Mouse (Mus musculus): ENCODE measurements at regions not wholly inside any gene's neighbourhood (a gene's known extent, or its start where the extent isn't known, plus 50 kb on each side); places are given as distances from the start of the nearest gene placed in this dataset.
A peak's percentile ranks its signal among the peaks of the same experiment; 100 is the strongest.

DNA sequence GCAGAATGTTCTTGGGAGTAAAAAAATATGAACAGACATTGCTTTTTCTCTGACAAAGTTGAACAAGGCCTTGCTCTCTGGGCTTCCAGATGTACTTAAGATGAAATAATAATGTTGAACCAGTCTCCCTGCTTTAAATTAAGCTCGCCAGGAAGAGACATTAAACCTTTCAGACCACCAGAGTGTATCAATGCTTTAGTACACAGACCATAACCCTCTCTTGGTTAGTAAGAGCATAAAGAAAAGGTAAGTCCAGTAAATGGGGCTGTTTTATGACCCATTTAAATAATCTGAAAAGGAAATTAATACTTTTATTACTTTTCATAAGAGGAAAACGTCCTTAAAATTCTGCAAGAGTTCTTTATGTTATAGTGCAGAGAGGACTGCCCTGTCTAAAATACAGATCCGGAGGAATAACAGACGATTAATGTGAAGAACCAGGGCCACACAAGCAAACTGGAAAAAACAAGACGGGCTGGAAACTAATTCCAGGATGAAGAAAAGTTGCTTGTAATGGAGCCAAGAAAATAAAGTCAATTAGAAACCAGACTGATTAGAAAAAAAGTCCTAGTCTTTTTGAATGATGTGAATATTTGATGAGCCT, 74.4 kb downstream of the Mettl11b start:
- DNase-seq = no peak

- no peak for DNase-seq
Measured at GRCm38 (mm10) chr1:163642091-163642490, 82.9 kb downstream of the Mettl11b start.

GRCm38 (mm10) chr1:163640527-163641228, 84.4 kb downstream of the Mettl11b start:
- no peak for DNase-seq

- no peak for DNase-seq
Measured at GRCm38 (mm10) chr1:163630291-163630812, 94.7 kb downstream of the Mettl11b start.

DNA sequence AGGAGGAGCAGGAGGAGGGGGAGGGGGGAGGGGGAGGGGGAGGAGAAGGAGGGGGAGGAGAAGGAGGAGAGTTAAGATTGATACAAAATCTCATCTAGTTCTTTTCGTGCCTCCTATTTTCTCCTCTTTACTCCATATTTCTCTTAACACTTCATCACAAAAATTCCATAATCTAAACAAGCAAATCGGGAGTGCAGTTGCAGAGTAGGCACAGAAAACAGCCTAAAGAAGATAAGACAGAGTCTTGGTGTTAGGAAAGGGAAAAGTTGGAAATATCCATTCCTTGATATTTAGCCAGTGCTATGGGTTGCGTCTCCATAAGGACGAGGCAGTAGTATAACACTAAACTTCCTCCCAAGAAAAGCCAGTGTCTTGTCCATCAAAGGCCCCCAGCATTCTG, 100.1 kb downstream of the Mettl11b start:
- DNase-seq = no peak

GRCm38 (mm10) chr1:163621293-163621692, 103.7 kb downstream of the Mettl11b start:
- DNase-seq = no peak

GRCm38 (mm10) chr1:163619831-163620230, 105.2 kb downstream of the Mettl11b start:
- DNase-seq = no peak

GRCm38 (mm10) chr1:163618132-163618531, 106.9 kb downstream of the Mettl11b start:
- DNase-seq = no peak

DNA sequence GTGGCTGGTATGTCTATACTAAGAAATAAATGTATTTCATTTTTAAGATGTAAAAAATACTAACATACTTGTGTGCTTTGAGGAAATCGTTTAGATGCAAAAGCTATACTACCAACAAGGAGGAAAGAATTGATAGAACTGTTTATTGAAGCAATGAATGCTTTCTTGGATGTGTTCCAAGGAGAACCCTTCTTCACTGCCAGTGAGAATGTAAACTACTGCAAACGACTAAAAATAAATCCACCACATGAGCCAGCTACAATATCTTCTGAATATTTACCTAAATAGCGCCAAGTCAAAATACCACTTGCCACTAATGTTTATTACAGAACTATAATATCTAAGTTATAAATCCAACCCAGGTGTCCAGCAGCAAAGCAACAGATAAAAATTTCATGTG, 108.4 kb downstream of the Mettl11b start:
- DNase-seq = no peak

- DNase-seq = no peak
Measured at GRCm38 (mm10) chr1:163608429-163608828, 116.6 kb downstream of the Mettl11b start.

DNA sequence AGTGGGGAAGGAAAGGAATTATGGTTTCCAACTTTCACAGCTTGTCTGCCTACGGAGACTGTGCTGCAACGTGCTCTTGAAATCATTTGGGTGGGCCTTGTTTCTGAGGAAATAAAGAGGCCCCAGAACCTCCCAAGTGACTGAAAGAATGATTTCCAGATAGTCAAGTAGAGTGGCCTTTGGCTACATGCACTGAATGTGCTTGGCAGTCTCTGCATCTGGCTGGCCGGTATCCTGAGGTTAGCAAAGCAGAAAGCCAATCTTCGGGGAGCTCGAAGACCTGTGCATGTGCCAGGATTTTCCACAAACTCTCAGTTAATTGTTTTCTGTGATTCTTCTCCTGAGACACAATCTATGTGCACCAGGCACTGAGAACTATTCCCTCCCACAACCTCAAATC, 117.3 kb downstream of the Mettl11b start:
- DNase-seq = no peak

- DNase-seq = no peak
Measured at GRCm38 (mm10) chr1:163599926-163600890, 124.8 kb downstream of the Mettl11b start.

- DNase-seq = no peak
Measured at GRCm38 (mm10) chr1:163576411-163576810, 148.6 kb downstream of the Mettl11b start.

DNA sequence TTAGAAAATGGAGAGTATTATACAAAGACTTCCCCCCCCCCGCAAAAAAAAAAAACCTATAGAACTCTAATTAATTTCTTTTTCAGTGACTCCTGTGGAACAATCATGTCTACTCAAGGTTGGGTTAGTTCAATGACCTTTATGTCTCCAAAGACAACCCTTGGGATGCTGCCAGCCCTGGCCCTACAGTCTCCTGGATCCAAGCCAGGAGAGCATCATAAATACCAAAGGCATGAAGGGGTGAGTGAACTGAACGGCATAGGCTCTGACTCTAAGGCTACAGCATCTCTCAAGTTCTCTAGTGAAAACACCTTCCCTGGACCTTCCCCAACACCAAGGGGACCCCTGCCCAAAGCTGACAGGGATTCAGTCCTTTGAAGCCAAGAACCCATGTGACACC, 149.4 kb downstream of the Mettl11b start:
- peak in 1 of 2 experiments; percentile 4 for DNase-seq

- no peak for DNase-seq
Measured at GRCm38 (mm10) chr1:163574409-163575161, 150.4 kb downstream of the Mettl11b start.

GRCm38 (mm10) chr1:163573533-163573932, 151.5 kb downstream of the Mettl11b start:
- DNase-seq = no peak

GRCm38 (mm10) chr1:163563791-163564190, 160.3 kb upstream of the Gorab start:
- DNase-seq = no peak

DNA sequence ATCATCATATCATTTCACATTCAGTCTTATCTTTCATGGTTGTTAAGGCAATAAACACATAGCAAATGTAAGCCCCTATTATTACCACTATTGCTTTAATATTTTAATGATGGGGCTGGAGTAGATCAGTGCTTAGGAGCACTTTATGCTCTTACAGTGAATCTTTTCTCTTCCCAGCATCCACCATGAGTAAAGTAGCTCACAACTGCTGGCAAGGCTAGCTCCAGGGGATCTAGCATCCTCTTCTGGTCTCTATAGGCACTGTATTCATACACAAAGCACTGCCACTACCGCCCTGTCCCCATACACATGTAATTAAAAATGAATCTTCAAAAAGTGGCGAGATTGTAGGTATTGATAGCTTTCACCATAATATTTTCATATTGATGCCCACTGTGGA, 159.6 kb upstream of the Gorab start:
- DNase-seq = no peak

DNA sequence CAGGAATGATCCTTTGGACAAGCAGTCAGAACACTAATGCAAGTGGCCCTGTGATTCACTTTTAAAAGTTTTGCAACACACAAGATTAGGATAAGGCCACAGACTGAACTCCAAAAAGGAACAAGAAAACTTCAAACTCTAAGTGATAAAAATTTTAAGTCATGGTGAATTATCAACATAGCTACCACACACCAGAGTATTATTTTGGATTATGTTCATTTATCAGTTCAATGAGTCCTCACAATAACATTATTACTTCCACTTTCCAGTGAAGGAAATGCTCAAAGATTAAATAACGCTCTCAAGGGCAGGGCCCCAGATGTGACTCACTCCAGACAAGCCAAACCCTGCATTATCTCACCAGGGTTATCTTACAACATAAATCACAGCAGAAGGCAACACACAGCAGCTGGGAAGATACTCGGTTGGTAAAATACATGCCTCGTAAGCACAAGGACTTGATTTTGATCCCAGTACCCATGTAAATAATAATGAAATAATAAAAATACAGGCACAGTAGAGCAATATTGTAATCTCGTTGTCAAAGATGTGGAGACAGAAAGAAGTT, 158.8 kb upstream of the Gorab start:
- no peak for DNase-seq

- no peak for DNase-seq
Measured at GRCm38 (mm10) chr1:163561016-163561415, 157.5 kb upstream of the Gorab start.

DNA sequence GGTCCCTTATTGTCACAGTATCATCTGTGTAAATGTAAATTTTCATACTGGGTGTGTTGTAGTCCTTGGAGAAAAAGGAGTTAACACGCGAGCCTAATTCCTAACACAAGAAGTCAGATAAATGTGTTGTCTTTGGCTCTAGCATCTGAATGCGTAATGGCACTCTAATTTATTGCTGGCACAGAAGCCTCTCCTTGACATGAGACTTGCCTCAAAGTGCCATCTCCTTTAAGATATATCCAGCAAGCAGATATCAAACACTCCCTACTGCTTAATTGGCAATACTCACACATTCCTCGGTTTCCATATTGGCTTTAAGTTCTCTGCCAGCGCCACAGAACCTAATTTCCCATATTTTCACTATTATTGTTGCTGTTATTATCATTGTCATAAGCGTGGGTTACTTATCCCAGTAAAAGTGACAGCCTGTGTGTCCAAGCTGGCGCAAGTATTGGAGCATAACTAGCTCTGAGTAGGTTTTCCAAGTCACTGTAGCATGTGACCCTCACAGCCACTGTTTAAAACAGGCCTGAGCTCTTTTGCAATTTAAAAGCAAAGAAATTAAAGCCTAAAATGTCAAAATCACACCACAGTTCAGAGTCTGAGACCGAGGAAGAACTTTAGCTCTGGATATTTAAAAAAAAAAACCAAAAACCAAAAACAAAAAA, 156.9 kb upstream of the Gorab start:
- no peak for DNase-seq

GRCm38 (mm10) chr1:163557875-163558274, 154.4 kb upstream of the Gorab start:
- no peak for DNase-seq
